Mouse (Mus musculus) macrophage (primary cell): ENCODE measurements around the gene Spata3. TPM values are rescaled to one million over a fixed set of nuclear protein-coding genes. Genes with fewer than 3 reads are reported as not detected.
"Not testable (repeated sequence)": the region's sequence is repeated elsewhere in the genome, so short reads cannot be mapped to it uniquely, and the experiment has no call there.

Experiments
- H3K27ac ChIP-seq: fragments of 350-480 bp; formaldehyde crosslinking; 2 replicates; pipeline ENCODE4 v1.9.0; 2021
- H3K36me3 ChIP-seq: fragments of 350-480 bp; formaldehyde crosslinking; 2 replicates; pipeline ENCODE4 v1.9.0; 2021; ENCODE audit errors: inconsistent target
- H3K4me3 ChIP-seq: fragments of 350-480 bp; formaldehyde crosslinking; 2 replicates; pipeline ENCODE4 v1.9.0; 2021; ENCODE audit errors: inconsistent target
- H3K79me2 ChIP-seq: fragments of 350-480 bp; formaldehyde crosslinking; 2 replicates; pipeline ENCODE4 v1.9.0; 2021; ENCODE audit errors: inconsistent target
- WGBS: methylation state at CpG from one replicate; pipeline ENCODE4 v1.1.7; 2026; ENCODE audit warnings: inconsistent platforms; ENCODE audit not compliant: missing documents; 5-methylcytosine and 5-hydroxymethylcytosine counted together
- polyA plus RNA-seq: library from polyadenylated mRNA; stranded (reverse); fragments of 250-400 nt; gene quantifications from 3 replicates; pipeline ENCODE4 v1.2.4, GENCODE M21; 2018; ENCODE audit warnings: inconsistent platforms
- total RNA-seq, 78 experiments: library from RNA; depleted of rRNA; stranded (reverse); fragments of 250-400 nt; gene quantifications; 1 replicate in 9 of 78; 2 replicates in 24 of 78; 3 replicates in 43 of 78; 4 replicates in 2 of 78; pipeline ENCODE4 v1.2.4; 2018; ENCODE audit warnings: inconsistent platforms in 56 of 78

Spata3 gene
- total RNA-seq (2018; cell fraction: chromatin; rRNA removed), result not detected
- total RNA-seq (2018; cell fraction: cytosol; rRNA removed), result not detected
- total RNA-seq (2018; cell fraction: nucleus; rRNA removed), result not detected
- polyA plus RNA-seq, result not detected in 3 replicates

DNA sequence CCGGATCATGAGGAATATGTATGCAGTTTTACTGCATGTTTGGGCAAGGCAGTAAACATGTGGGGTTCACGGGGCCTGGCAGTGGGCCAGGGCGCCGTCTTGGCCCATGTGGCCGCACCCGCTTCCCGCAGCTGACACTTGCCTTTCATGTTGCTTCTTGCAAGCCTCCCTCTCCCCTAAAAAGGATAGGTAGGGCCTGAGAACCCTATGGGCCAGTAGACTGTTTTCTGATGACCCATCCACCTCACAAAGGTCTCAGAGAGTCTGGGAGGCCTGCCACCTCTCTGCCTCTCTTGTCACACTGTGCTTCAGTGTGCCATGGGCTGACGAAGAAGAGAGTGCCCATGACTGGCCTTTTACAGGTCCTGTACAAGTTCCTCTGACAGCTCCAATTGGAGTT lies at the start of gene Spata3:
Gene Spata3 (plus strand): TSS at position 301 of the 400 bp plus-strand sequence.
- Histone ChIP-seq H3K36me3 (no peaks in the 10 kb centered on the region), H3K27ac (no peak within 1 kb of the TSS), H3K4me3 (no peak within 1 kb of the TSS), H3K79me2 (no peaks in the 10 kb centered on the region)
- 96% methylated on average over 8 of the region's 8 CpGs for WGBS

DNA sequence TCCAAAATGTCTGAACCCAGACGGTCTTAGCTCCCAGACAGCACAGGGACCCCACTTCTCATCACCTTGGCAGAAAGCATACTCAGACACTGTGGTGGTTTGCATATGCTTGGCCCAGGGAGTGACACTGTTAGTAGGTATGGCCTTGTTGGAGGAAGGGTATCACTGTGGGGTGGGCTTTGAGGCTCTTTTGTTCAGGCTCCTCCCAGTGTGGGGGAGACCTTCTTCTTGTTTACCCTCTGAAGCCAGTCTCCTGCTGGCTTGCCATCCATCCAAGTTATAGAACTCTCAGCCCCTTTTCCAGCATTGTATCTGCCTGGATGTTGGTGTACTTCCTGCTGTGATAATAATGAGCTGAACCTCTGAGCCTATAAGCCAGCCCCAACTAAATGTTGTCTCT lies 47.5 kb upstream of the Spata3 start:
- Histone ChIP-seq H3K36me3 (no peaks in the 10 kb centered on the region), H3K27ac (no peak overlapping the region), H3K79me2 (no peaks in the 10 kb centered on the region), H3K4me3 (no peak overlapping the region)
- WGBS, result 100% methylated on average over 1 of the region's 1 CpGs

DNA sequence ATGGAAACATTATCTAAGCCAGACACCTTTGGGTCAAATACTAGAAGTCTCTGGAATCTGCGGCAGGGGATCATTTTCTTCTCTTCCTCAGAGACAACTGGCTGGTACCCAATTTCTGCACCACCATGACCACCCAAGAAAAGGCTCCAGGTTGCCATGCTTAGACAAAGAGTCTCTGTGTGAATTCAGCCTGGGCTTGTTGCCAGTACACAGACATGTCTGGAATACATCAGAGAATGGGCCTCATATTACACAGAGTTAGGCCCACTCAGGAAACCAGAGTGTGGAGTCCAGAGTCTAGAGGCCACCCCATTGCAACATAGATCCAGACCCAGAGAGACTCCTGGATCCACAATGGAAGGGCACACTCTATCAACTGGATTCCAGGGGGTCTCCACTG lies 47.1 kb upstream of the Spata3 start:
- 89% methylated on average over 1 of the region's 1 CpGs for WGBS

DNA sequence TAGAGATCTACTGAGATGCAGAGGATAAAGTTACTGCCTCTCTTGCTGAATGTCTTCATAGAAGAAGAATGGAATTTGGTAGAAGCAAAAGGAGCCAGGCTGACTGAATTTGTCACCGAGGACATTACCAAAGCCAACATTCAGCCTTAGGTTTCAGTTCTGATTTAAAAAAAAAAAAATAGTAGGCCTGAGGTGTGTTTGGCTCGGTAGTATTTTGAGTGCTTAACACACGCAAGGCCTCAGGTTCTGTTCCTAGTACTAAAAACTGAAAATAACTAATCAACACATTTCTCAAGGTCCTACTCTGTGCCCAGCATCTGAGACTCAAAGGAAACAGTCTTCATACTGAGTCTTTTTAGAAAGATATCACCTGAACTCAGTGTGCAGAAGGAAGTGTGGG lies 45.5 kb upstream of the Spata3 start:
- H3K27ac ChIP-seq, result no peak overlapping the region
- no peak overlapping the region for H3K4me3 ChIP-seq
- H3K36me3 ChIP-seq, result no peaks in the 10 kb centered on the region
- no peaks in the 10 kb centered on the region for H3K79me2 ChIP-seq
- WGBS, result 92% methylated on average over 3 of the region's 3 CpGs

More for the DNA sequence above, 47.1 kb upstream of the Spata3 start:
- Histone ChIP-seq H3K36me3 (no peaks in the 10 kb centered on the region), H3K79me2 (no peaks in the 10 kb centered on the region), H3K27ac (no peak overlapping the region), H3K4me3 (no peak overlapping the region)

DNA sequence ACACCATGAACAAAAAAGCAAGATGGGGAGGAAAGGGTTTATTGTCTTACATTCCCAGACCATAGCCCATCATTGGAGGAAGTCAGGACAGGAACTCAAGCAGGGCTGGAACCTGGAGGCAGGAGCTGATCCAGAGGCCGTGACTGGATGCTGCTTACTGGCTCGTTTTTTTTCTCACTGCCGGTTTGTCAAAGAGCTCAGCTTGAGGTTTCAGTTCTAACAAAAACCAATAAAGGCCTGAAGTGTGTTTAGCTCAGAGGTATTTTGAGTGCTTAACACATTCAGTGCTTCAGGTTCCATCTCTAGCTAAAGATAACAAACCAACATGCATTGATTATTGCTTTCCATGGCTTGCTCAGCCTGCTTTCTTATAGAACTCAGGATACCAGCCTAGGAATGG lies 44.3 kb upstream of the Spata3 start:
- Histone ChIP-seq H3K79me2 (no peaks in the 10 kb centered on the region), H3K4me3 (no peak overlapping the region), H3K27ac (no peak overlapping the region), H3K36me3 (no peaks in the 10 kb centered on the region)
- 77% methylated on average over 3 of the region's 3 CpGs for WGBS

DNA sequence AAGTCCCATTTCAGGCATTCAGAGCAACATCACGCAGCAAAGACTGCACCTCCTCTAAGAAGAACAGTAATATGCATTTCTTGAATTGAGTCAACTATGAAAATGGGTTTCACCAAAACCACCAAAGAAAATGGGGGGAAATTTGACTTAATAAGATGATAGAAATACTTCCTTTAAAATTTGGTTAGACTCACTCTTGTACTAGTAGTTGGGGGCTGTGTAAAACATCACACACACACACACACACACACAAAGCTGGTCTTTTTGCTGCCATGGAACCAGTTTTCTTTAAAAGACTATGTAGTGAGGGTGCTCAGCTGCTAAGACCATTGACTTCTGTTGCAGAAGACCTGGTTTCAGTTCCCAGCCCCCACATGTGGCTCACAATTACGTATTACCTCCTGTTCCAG lies 43.1 kb upstream of the Spata3 start:
- no peaks in the 10 kb centered on the region for H3K79me2 ChIP-seq
- 90% methylated on average over 2 of the region's 2 CpGs for WGBS
- no peaks in the 10 kb centered on the region for H3K36me3 ChIP-seq
- no peak overlapping the region for H3K4me3 ChIP-seq
- H3K27ac ChIP-seq, result no peak overlapping the region

DNA sequence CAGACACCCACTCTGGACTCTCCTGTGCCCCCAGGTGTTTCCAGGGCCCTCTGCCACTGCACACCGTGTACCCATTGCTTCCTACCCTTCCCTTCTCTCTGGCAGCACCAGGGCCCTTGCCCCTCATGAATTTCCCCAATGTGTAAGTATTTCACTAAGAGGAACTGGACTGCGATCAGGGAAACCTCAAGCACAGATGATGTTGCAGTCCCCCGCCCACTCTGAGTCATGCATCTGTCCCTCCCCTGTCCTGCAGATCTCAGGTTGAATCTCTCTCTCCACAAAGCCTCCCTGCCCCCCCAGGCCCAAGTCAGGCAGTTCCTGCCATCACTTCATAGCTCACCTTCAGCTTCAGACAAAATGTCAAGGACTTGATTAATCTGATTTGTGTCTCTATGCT lies 38.9 kb upstream of the Spata3 start:
- Histone ChIP-seq H3K4me3 (no peak overlapping the region), H3K27ac (no peak overlapping the region), H3K36me3 (no peaks in the 10 kb centered on the region), H3K79me2 (no peaks in the 10 kb centered on the region)
- WGBS, result 0% methylated on average over 3 of the region's 3 CpGs

DNA sequence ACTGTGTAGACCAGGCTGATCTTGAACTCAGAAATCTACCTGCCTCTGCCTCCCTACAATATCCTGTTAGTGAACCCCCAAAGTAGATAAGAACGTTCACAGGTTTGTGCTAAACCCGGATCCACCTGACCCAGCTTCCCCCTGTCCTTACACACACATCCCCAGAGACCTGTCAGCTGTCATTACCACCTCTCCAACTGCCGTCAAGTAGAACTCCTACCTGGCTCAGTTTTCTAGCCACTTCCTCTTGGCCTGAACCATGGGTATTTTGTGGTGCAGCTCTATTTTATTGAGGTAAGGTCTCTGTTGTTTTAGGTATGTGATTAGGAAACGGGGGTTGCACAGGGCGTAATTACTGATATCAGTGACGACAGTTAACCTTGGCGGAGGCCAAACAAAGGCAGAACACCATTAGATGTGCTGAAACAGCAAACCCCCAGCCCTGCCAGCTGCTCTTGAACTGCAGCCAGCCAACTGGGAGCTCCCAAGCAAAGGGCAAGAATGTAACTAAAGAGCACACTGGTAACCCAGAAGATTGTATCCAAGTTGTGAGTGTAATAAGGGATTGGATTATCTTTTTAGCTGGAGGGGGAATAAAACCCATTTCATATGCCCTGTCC lies 34.8 kb upstream of the Spata3 start:
- Histone ChIP-seq H3K79me2 (no peaks in the 10 kb centered on the region), H3K27ac (no peak overlapping the region), H3K4me3 (no peak overlapping the region), H3K36me3 (no peaks in the 10 kb centered on the region)
- 41% methylated on average over 7 of the region's 7 CpGs for WGBS

DNA sequence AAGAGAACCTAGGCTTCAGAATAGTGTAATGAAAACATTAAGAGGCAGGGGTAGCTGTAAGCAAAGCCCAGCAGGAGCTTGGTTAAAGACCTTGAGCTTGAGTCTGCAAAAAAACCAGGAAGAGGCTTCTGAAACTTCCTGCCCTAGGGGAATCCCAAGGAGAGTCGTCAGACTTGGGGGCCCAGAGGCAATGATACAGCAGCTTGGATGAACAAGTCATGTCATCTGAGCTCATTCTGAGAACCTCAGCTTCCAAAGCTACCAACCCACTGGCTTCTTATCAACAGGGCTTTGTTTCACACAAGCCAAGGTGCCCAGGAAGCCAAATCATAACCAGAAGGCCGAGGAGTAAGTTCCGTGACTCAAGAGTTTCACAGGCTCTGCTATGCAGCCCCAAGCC lies 30.8 kb upstream of the Spata3 start:
- Histone ChIP-seq H3K79me2 (no peaks in the 10 kb centered on the region), H3K36me3 (no peaks in the 10 kb centered on the region), H3K4me3 (no peak overlapping the region), H3K27ac (no peak overlapping the region)
- 66% methylated on average over 3 of the region's 3 CpGs for WGBS

DNA sequence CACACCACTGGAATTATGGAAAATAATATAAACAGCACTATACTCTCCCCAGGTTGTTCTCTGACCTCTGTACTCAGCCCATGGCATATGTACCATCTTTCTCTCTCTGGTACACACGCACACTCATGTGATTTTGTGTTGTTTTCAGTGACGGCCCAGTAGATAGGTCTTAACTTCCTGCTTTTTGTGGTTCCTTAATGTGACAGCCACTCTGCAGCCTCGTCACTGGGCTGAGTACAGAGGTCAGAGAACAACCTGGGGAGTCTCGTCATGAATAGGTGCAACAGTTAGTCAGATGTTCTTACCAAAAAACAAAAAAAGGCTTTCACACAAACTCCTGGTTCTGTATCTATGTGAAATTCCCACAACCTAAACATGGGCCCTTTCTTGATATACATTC lies 28.3 kb upstream of the Spata3 start:
- Histone ChIP-seq H3K79me2 (no peaks in the 10 kb centered on the region), H3K36me3 (no peaks in the 10 kb centered on the region), H3K4me3 (no peak overlapping the region), H3K27ac (no peak overlapping the region)
- 29% methylated on average over 4 of the region's 4 CpGs for WGBS

DNA sequence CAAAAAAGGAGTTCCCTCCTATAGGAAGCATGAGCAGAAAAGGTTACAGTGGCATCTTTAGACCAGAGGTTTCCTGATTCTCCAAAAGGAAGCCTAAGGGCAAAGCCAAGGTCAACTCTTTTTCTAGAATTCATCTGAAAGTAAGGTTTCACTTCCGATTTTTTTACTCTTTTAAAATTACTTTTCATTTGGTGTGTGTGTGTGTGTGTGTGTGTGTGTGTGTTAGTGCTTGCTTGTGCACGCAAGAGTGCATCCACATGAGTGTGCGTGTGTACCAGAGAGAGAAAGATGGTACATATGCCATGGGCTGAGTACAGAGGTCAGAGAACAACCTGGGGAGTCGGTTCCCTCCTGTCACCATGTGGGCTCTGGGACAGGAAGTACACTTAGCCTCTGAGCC lies 27.7 kb upstream of the Spata3 start:
- H3K79me2 ChIP-seq, H3K4me3 ChIP-seq, H3K36me3 ChIP-seq, H3K27ac ChIP-seq: not testable (repeated sequence)
- 66% methylated on average over 4 of the region's 4 CpGs for WGBS

DNA sequence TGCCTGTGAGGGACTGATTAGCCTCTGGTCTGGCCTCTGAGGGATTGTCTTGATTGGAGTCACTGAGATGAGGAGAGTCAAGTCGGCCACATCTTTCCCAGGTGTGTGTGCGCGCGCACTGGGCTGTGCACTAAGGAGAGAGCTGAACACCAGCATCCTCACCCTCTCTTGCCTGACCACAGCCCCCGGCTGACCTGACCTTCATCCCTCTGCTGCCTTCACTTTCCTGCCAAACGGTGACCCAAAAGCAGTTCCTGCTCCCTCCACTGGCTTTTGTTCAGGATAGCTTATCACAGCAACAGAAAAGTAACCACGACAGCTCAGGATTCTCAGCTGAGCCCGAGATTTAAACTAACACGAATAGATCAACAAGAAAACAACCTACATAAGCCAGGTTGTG lies 24.4 kb upstream of the Spata3 start:
- Histone ChIP-seq H3K27ac (no peak overlapping the region), H3K36me3 (no peaks in the 10 kb centered on the region), H3K4me3 (no peak overlapping the region), H3K79me2 (no peaks in the 10 kb centered on the region)
- WGBS, result 73% methylated on average over 9 of the region's 9 CpGs

DNA sequence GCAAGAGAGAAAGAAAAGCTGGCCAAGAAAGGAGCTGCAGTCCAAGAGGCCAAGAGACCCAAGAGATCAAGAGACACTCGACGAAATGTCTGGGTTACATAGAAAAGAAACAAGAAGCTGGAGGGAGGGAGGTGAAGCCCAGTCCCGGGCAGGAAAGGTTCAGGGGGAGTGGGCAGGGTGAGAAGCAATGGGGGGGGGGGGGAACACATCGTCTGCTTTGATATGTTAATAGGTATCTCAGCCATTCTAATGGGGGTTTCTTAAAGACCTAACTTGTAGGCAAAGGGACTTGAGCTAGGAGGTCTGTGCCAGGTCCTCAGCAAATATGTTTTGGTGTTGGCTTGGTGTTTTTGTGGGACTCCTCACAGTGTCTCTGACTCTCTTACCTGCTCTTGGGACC lies 23.1 kb upstream of the Spata3 start:
- WGBS, result 89% methylated on average over 4 of the region's 4 CpGs
- H3K79me2 ChIP-seq, result no peaks in the 10 kb centered on the region
- H3K27ac ChIP-seq, result no peak overlapping the region
- H3K4me3 ChIP-seq, result no peak overlapping the region
- no peaks in the 10 kb centered on the region for H3K36me3 ChIP-seq

DNA sequence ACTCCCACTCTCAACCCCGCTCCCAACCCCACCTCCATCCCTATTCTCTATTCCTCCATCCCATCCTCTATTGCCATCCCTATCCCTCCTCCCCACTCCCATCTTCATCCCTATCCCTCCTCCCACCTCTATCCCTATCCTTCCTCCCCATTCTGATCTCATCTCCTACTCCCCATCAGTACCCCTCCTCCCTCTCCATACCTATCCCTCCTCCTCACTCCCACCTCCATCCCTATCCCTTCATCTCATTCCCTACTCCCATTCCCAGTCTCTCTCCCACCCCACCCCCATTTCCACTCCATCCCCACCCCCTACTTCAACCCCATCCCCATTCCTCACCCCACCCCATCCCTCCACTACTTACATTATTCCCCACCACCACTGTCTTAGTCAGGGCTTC lies 19.4 kb upstream of the Spata3 start:
- Histone ChIP-seq H3K79me2 (no peaks in the 10 kb centered on the region), H3K36me3 (no peaks in the 10 kb centered on the region), H3K4me3 (no peak overlapping the region), H3K27ac (no peak overlapping the region)
- 90% methylated on average over 1 of the region's 1 CpGs for WGBS

DNA sequence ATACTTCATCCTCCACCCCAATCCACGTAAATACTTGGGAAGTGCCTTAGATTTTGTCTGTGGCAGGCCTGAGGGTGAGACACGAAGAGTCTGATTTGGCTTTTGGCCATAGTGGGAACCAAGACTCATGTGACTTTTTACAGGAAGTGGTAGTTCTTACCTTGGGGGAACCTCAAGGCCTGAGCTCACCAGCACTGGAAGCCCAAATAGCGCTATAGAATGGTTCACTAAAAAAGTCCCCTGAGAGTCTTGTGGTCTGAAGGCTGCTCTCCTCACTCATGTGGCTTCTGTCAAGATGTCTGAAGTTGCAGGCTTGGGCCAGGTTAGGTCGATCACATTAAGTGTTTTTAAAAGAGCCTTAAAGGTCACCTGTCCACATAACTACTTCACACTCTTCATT lies 18.6 kb upstream of the Spata3 start:
- WGBS, result 36% methylated on average over 4 of the region's 4 CpGs

More for the DNA sequence above, 18.6 kb upstream of the Spata3 start:
- Histone ChIP-seq H3K4me3 (no peak overlapping the region), H3K27ac (no peak overlapping the region), H3K36me3 (no peaks in the 10 kb centered on the region), H3K79me2 (no peaks in the 10 kb centered on the region)
